Mouse (Mus musculus) liver, postnatal 0 days (tissue): Measurements from ENCODE around the gene Tbc1d22a. TPM values are rescaled to one million over a fixed set of nuclear protein-coding genes. Genes with fewer than 3 reads are reported as not detected.

Experiments used
- ATAC-seq: fragments of 200-750 bp; cut with Nextera tagmentation; 2 replicates; pipeline ENCODE4 v1.8.0; 2017; ENCODE audit warnings: mild to moderate bottlenecking, moderate library complexity
- DNase-seq: peaks from one replicate; pipeline ENCODE4 v3.0.0-alpha.2; 2016
- H3K27ac ChIP-seq: fragments of 300-500 bp; sonication (generic); 2 replicates; pipeline ENCODE4 v1.5.1; 2014; ENCODE audit warnings: antibody characterized with exemption, moderate library complexity, mild to moderate bottlenecking, low read depth
- H3K27me3 ChIP-seq: fragments of 300-500 bp; sonication (generic); 2 replicates; pipeline ENCODE4 v1.6.1; 2014; ENCODE audit warnings: low read length, control low read depth, mixed read lengths; ENCODE audit not compliant: insufficient read depth
- H3K36me3 ChIP-seq: fragments of 300-500 bp; sonication (generic); replicated peaks from 2 replicates; pipeline ENCODE4 v1.6.1; 2014; ENCODE audit warnings: mild to moderate bottlenecking, control low read depth, low read length, moderate library complexity, mixed read lengths; ENCODE audit not compliant: insufficient read depth
- H3K4me1 ChIP-seq: fragments of 300-500 bp; sonication (generic); 2 replicates; pipeline ENCODE4 v1.6.1; 2014; ENCODE audit warnings: antibody characterized with exemption, mild to moderate bottlenecking, control low read depth; ENCODE audit not compliant: insufficient read depth
- H3K4me2 ChIP-seq: fragments of 300-500 bp; sonication (generic); 2 replicates; pipeline ENCODE4 v1.6.1; 2014; ENCODE audit warnings: low read depth, mild to moderate bottlenecking, low read length, moderate library complexity, mixed read lengths
- H3K4me3 ChIP-seq: fragments of 300-500 bp; sonication (generic); 2 replicates; pipeline ENCODE4 v1.5.1; 2014; ENCODE audit warnings: low read depth, low read length
- H3K9ac ChIP-seq: fragments of 300-500 bp; sonication (generic); replicated peaks from 2 replicates; pipeline ENCODE4 v1.6.1; 2014; ENCODE audit warnings: mild to moderate bottlenecking, moderate library complexity
- H3K9me3 ChIP-seq: fragments of 300-500 bp; sonication (generic); 2 replicates; pipeline ENCODE4 v1.6.1; 2016; ENCODE audit warnings: mild to moderate bottlenecking, control low read depth, low read length, mixed read lengths
- CTCF ChIP-seq: sonication (generic); IDR thresholded peaks from 2 replicates; pipeline ENCODE4 v1.5.1; 2016; ENCODE audit warnings: antibody characterized with exemption, low read depth
- EP300 ChIP-seq: IDR thresholded peaks from 2 replicates; pipeline ENCODE4 v1.6.1; 2016; ENCODE audit warnings: antibody characterized with exemption, low read depth, mild to moderate bottlenecking
- WGBS: fragments of 180-500 bp; shearing (Covaris S2); extraction: QIAGEN DNeasy Blood & Tissue Kit; methylation state at CpG from one replicate; pipeline ENCODE4 v1.1.7; 2014; ENCODE audit not compliant: insufficient replicate concordance; 5-methylcytosine and 5-hydroxymethylcytosine counted together
- polyA plus RNA-seq: library from polyadenylated mRNA; unstranded; fragments of >200 nt; fragmentation: Nextera tagmentation; extraction: Ambion mirVana; gene quantifications from 2 replicates; pipeline ENCODE4 v1.2.1, GENCODE M21; 2015

The Tbc1d22a gene
- polyA plus RNA-seq, 1 experiment from 2014 or later = 6.4 TPM

DNA sequence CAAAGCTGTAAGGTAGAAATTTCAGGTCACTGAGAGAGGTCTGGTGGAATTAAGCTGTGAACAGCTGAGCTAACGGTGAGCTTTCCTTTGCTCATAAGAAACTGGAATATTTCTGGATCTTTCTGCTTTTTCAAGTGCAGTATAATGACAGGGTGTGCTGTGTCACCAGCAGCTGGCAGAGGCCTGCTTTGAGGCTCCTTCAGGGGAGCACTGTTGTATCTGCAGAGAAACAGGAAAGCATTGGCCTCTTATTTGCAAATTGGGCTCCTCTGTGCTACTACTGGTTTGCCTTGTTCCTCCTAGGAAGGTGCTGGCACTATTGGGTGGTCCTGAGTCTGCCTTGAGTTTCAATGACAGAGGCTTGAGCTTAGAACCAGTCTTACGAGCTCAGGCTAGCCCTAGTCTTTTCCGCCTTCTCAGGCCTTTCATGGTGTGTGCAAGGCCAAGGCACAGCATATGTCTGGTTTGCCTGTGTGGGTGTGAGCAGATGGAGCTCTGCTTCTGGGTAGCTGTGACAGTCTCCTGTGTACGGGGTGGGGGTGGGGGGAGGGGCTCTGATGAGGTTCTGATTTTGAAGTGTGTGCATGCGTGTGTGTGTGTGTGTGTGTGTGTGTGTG lies 95.1 kb downstream of the Tbc1d22a start:
- Histone ChIP-seq H3K27me3 (no peaks in the 10 kb centered on the region), H3K36me3 (peaks cover 9% of the 10 kb centered on the region), H3K4me3 (no peak overlapping the region), H3K4me1 (no peaks in the 10 kb centered on the region), H3K9ac (no peak overlapping the region), H3K4me2 (no peak overlapping the region), H3K27ac (no peak overlapping the region), H3K9me3 (no peaks in the 10 kb centered on the region)
- ATAC-seq = no peak
- no peak for DNase-seq
- WGBS = 81% methylated on average over 5 of the region's 5 CpGs
- TF ChIP-seq EP300 (no peak), CTCF (no peak)

DNA sequence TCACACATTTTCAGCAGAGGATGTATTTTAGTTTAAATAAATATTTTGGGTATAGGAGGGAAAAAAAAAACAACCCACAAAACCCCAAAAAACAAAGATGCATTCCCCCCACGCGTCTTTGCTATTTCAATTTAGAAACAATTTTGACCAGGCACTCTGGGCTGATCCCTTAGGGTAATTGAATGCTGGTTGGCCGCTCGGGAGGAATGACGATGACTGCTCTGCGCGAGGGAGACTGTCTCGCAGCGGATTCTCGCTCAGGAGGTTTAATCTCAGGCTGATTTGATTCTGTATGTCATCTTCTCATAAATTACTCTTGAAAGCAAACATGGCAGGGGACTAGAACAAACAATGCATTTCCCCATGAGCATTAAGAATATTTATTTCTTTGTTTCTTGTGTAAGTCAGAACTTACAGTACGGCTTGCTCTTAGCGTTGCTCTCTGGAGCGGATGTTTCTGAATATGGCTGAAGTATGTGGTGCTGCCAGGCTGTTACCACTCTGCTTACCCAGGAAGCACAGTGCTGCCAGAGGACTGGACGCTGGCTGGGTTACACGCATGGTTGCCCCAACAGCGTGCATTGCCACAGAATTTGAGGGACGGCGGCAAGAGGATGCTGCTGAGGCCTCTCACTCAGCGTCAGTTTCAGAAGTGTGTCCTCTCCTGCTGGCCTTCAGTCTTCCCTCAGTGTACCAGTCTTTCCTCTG lies 106.7 kb downstream of the Tbc1d22a start:
- H3K27ac ChIP-seq = no peak overlapping the region
- no peak for DNase-seq
- H3K4me1 ChIP-seq = no peaks in the 10 kb centered on the region
- no peak overlapping the region for H3K4me3 ChIP-seq
- no peak for TF ChIP-seq CTCF
- no peak for TF ChIP-seq EP300
- 0 out of 2 replicates have a peak, but pooled peaks cover 4% of the 10 kb centered on the region for H3K36me3 ChIP-seq
- no peak for ATAC-seq
- H3K27me3 ChIP-seq = no peaks in the 10 kb centered on the region
- H3K9me3 ChIP-seq = no peaks in the 10 kb centered on the region
- WGBS = 85% methylated on average over 19 of the region's 19 CpGs
- no peak overlapping the region for H3K9ac ChIP-seq
- no peak overlapping the region for H3K4me2 ChIP-seq

GRCm38 (mm10) chr15:86326341-86326740 lies 112.1 kb downstream of the Tbc1d22a start:
- Histone ChIP-seq H3K4me1 (no peaks in the 10 kb centered on the region), H3K9ac (no peak overlapping the region), H3K27ac (no peak overlapping the region), H3K4me2 (no peak overlapping the region), H3K4me3 (no peak overlapping the region), H3K36me3 (no peaks in the 10 kb centered on the region), H3K9me3 (no peaks in the 10 kb centered on the region), H3K27me3 (no peaks in the 10 kb centered on the region)
- ATAC-seq (no peak), DNase-seq (no peak)
- TF ChIP-seq CTCF (no peak), EP300 (no peak)
- 77% methylated on average over 4 of the region's 4 CpGs for WGBS

DNA sequence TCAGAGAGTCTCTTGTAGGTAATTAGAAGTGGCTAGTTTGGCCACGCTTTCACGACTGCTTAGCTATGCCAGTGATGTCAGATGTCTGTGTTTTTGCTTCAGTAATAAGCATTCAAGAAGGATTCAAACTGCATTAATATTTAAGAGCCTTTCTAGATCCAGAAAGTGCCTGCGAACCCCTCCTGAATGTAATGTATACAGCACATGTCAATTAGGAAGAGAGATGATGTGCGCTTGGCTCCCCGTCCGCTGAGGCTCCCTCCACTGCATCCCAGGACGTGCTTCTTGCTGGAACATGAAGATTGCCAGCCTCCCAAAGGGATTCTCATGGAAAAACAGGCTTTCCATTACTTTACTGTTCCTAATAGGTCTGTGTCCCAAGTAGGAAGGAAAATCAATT lies 115.7 kb downstream of the Tbc1d22a start:
- WGBS = 85% methylated on average over 7 of the region's 7 CpGs

GRCm38 (mm10) chr15:86330454-86330853 lies 116.2 kb downstream of the Tbc1d22a start:
- Histone ChIP-seq H3K27ac (no peak overlapping the region), H3K9me3 (no peaks in the 10 kb centered on the region), H3K36me3 (no peaks in the 10 kb centered on the region), H3K4me3 (no peak overlapping the region), H3K27me3 (no peaks in the 10 kb centered on the region), H3K4me2 (no peak overlapping the region), H3K9ac (no peak overlapping the region), H3K4me1 (no peaks in the 10 kb centered on the region)
- no peak for DNase-seq
- ATAC-seq = no peak
- WGBS = 79% methylated on average over 7 of the region's 7 CpGs
- TF ChIP-seq EP300 (no peak), CTCF (no peak)

More for the DNA sequence above, 115.7 kb downstream of the Tbc1d22a start:
- no peak for TF ChIP-seq EP300
- TF ChIP-seq CTCF = no peak
- H3K27ac ChIP-seq = no peak overlapping the region
- H3K4me1 ChIP-seq = no peaks in the 10 kb centered on the region
- H3K4me3 ChIP-seq = no peak overlapping the region
- H3K36me3 ChIP-seq = no peaks in the 10 kb centered on the region
- H3K4me2 ChIP-seq = no peak overlapping the region
- ATAC-seq (no peak), DNase-seq (no peak)
- no peaks in the 10 kb centered on the region for H3K27me3 ChIP-seq
- H3K9me3 ChIP-seq = no peaks in the 10 kb centered on the region
- no peak overlapping the region for H3K9ac ChIP-seq

GRCm38 (mm10) chr15:86331501-86332245 lies 117.4 kb downstream of the Tbc1d22a start:
- H3K27me3 ChIP-seq = no peaks in the 10 kb centered on the region
- no peaks in the 10 kb centered on the region for H3K4me1 ChIP-seq
- no peak for TF ChIP-seq CTCF
- TF ChIP-seq EP300 = no peak
- 61% methylated on average over 8 of the region's 8 CpGs for WGBS
- H3K4me3 ChIP-seq = no peak overlapping the region
- no peak overlapping the region for H3K9ac ChIP-seq
- ATAC-seq (no peak), DNase-seq (no peak)
- H3K9me3 ChIP-seq = no peaks in the 10 kb centered on the region
- no peak overlapping the region for H3K27ac ChIP-seq
- no peaks in the 10 kb centered on the region for H3K36me3 ChIP-seq
- H3K4me2 ChIP-seq = no peak overlapping the region
